Mouse (Mus musculus): Measurements from ENCODE around the gene Slc22a12. TPM values are rescaled to one million over a fixed set of nuclear protein-coding genes. Genes with fewer than 3 reads are reported as not detected.

Gene Slc22a12
- polyA plus RNA-seq, 1 experiment, result 0.62 TPM

DNA sequence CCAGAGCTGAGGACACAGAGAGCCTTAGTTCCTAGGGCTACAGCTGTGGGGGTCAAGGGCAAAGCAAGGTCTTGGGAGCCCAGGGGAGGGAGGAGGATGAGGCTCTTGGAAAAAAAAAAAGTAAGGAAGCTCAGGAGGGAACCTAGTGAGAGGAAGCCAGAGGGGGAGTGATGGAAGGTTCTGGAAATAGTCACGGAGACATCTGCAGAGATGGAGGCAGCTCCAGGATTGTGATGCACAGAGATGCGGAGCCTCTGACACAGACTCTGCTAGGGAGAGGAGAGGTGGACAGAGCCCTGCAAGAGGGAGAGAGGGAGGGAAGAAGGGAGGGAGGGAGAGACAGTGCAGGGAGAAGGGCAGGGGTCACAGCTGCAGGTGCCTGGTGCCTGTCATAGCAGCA lies 32.3 kb downstream of the Slc22a12 start:
- WGBS, result 82% methylated on average over 2 of the region's 2 CpGs
- no peak overlapping the region for H3K4me3 ChIP-seq (replicated peaks; ENCODE audit: extremely low read depth, low read depth, low read length)
- no peak for DNase-seq
- TF ChIP-seq POLR2A (IDR thresholded peaks at IDR 0.05; ENCODE audit: borderline replicate concordance, extremely low read depth, low read depth, low read length) (no peak), CTCF (IDR thresholded peaks at IDR 0.05; ENCODE audit: insufficient read depth, low read length) (no peak)
- H3K4me1 ChIP-seq (ENCODE audit: control insufficient read depth, insufficient read depth, low read length), result no peaks in the 10 kb centered on the region

- WGBS, result 69% methylated on average over 10 of the region's 10 CpGs
- DNase-seq, result no peak
- no peak for TF ChIP-seq POLR2A (IDR thresholded peaks at IDR 0.05; ENCODE audit: borderline replicate concordance, extremely low read depth, low read depth, low read length)
- TF ChIP-seq CTCF (IDR thresholded peaks at IDR 0.05; ENCODE audit: insufficient read depth, low read length), result no peak
- Histone ChIP-seq H3K4me1 (ENCODE audit: control insufficient read depth, insufficient read depth, low read length) (no peaks in the 10 kb centered on the region), H3K4me3 (replicated peaks; ENCODE audit: extremely low read depth, low read depth, low read length) (no peak overlapping the region)
Observed at GRCm38 (mm10) chr19:6509881-6510280, 33.0 kb downstream of the Slc22a12 start.

DNA sequence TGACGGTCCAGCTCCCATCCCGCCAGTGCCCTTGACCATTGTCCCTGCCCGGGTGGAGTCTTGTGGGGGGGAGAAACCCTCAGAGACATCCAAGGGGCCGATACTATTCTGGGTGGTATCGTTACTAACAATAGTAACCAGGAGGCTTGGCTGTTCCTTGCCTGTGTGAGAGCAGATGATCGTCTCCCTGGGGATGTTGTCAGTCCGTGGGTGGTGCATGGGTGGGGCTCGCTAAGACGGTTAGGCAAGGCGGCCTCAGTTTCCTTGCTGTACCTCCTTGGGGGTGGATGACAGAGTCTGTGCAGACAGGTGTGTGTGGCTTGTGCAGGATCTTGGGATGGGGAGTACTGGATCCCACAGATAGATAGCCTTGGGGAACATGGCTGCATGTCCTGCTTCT lies 35.4 kb downstream of the Slc22a12 start:
- TF ChIP-seq CTCF (IDR thresholded peaks at IDR 0.05; ENCODE audit: insufficient read depth, low read length) (no peak), POLR2A (IDR thresholded peaks at IDR 0.05; ENCODE audit: borderline replicate concordance, extremely low read depth, low read depth, low read length) (no peak)
- no peaks in the 10 kb centered on the region for H3K4me1 ChIP-seq (ENCODE audit: control insufficient read depth, insufficient read depth, low read length)
- DNase-seq, result no peak
- WGBS, result 34% methylated on average over 10 of the region's 10 CpGs
- no peak overlapping the region for H3K4me3 ChIP-seq (replicated peaks; ENCODE audit: extremely low read depth, low read depth, low read length)

DNA sequence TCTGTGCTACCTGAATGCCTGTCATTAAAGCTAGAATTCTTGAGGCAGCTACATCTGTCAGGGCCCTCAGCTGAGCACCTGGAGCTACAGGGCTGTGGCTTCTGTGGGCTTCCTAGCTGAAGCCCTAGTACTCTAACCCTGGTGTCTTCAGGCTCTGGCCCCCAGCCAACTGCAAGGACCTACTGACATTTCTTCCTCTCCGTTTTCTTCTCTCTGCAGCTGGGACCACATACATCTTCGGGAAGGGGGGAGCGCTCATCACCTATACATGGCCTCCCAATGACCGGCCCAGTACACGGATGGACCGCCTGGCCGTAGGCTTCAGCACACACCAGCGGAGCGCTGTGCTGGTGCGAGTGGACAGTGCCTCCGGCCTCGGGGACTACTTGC lies 38.2 kb downstream of the Slc22a12 start:
- no peak for DNase-seq
- Histone ChIP-seq H3K4me1 (ENCODE audit: control insufficient read depth, insufficient read depth, low read length) (no peaks in the 10 kb centered on the region), H3K4me3 (replicated peaks; ENCODE audit: extremely low read depth, low read depth, low read length) (no peak overlapping the region)
- WGBS, result 77% methylated on average over 12 of the region's 12 CpGs
- no peak for TF ChIP-seq POLR2A (IDR thresholded peaks at IDR 0.05; ENCODE audit: borderline replicate concordance, extremely low read depth, low read depth, low read length)
- TF ChIP-seq CTCF (IDR thresholded peaks at IDR 0.05; ENCODE audit: insufficient read depth, low read length), result no peak

DNA sequence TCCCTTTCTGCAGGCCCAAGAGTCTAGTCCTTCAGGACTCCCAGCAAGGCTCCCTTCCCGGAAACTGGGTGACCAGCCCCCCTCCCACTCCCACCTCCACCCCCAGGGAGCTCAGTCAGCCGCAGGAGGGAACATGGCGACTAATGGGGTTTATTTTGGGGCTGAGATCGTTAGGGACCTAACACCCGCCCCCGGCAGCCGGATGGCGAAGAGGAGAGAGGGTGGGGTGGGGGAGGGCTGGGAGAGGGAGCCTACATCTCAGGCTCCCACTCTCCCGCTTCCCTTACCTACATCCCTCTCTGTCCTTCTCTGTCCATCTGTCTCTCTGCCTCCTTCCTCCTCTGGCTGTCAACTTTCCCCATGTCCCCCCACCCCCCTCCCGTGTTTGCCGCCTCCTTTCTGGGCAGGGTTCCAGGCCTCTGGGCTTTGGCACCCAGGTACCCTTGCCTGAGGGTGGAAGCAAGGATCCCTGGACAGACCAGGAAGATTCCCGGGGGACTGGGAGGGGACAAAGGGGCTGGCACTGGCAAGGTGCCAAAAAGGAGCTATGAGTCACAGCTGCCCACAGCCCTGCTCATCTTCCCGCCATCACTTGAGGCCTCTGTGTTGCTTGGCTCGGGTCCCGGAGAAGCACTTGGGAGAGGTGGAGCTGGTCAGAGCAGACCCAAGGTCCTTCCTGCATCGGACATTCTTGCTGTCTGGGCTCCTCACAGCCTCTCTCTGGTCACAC lies 38.7 kb downstream of the Slc22a12 start:
- H3K4me3 ChIP-seq (replicated peaks; ENCODE audit: extremely low read depth, low read depth, low read length), result no peak overlapping the region
- TF ChIP-seq POLR2A (IDR thresholded peaks at IDR 0.05; ENCODE audit: borderline replicate concordance, extremely low read depth, low read depth, low read length), result no peak
- DNase-seq, result no peak
- H3K4me1 ChIP-seq (ENCODE audit: control insufficient read depth, insufficient read depth, low read length), result no peaks in the 10 kb centered on the region
- 18% methylated on average over 16 of the region's 16 CpGs for WGBS

DNA sequence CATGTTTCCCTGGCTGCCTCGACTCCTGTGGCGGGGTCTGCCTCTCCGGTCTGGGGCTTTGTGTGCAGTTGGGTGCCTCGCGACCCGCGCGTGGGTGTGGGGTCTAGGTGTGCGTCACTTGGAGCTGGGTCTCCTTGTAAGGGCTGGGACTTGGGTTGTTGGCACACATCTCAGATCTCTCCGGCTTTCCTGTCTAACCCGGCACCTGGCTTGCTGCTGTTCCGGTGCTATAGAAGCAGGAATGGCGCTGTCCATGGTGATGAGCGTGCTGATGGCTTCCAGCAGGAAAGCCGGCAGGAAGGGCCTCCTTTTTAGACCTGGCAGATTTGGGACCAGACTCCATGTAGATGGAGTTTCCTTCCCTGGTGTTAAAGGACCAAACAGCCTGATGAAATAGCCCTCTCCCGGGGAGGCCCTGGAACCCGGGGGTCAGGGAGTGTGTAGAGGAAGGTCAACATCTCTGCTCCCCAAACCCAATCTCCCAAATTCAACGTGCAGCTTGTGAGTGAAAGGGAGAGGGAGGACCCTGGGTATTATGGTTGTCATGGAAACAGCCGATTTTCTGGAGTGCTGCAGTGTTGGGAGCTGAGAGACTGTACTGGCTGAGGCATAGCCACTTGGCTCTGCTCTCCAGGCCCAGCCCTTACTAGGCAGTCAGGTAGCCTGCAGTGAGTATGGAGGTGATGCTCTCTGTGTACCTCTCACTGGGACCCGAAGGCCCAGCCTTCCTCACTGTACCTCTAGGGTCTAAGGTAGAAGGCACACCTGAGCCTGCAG lies 40.1 kb downstream of the Slc22a12 start:
- H3K4me1 ChIP-seq (ENCODE audit: control insufficient read depth, insufficient read depth, low read length), result no peaks in the 10 kb centered on the region
- TF ChIP-seq POLR2A (IDR thresholded peaks at IDR 0.05; ENCODE audit: borderline replicate concordance, extremely low read depth, low read depth, low read length) (no peak), CTCF (IDR thresholded peaks at IDR 0.05; ENCODE audit: insufficient read depth, low read length) (no peak)
- DNase-seq, result peak; percentile 36
- WGBS, result 5% methylated on average over 20 of the region's 20 CpGs
- H3K4me3 ChIP-seq (replicated peaks; ENCODE audit: extremely low read depth, low read depth, low read length), result no peak overlapping the region

GRCm38 (mm10) chr19:6502035-6502541 lies 40.7 kb downstream of the Slc22a12 start:
- no peak for TF ChIP-seq CTCF (IDR thresholded peaks at IDR 0.05; ENCODE audit: insufficient read depth, low read length)
- Histone ChIP-seq H3K4me3 (replicated peaks; ENCODE audit: extremely low read depth, low read depth, low read length) (no peak overlapping the region), H3K4me1 (ENCODE audit: control insufficient read depth, insufficient read depth, low read length) (no peaks in the 10 kb centered on the region)
- WGBS, result 2% methylated on average over 25 of the region's 25 CpGs
- DNase-seq, result no peak

GRCm38 (mm10) chr19:6500636-6501025 lies 42.2 kb downstream of the Slc22a12 start:
- H3K4me3 ChIP-seq (replicated peaks; ENCODE audit: extremely low read depth, low read depth, low read length), result no peak overlapping the region
- H3K4me1 ChIP-seq (ENCODE audit: control insufficient read depth, insufficient read depth, low read length), result no peaks in the 10 kb centered on the region
- 33% methylated on average over 2 of the region's 2 CpGs for WGBS
- no peak for DNase-seq
- TF ChIP-seq POLR2A (IDR thresholded peaks at IDR 0.05; ENCODE audit: borderline replicate concordance, extremely low read depth, low read depth, low read length), result no peak
- no peak for TF ChIP-seq CTCF (IDR thresholded peaks at IDR 0.05; ENCODE audit: insufficient read depth, low read length)

- no peak for TF ChIP-seq POLR2A (IDR thresholded peaks at IDR 0.05; ENCODE audit: borderline replicate concordance, extremely low read depth, low read depth, low read length)
- no peak for TF ChIP-seq CTCF (IDR thresholded peaks at IDR 0.05; ENCODE audit: insufficient read depth, low read length)
- 54% methylated on average over 6 of the region's 6 CpGs for WGBS
- H3K4me3 ChIP-seq (replicated peaks; ENCODE audit: extremely low read depth, low read depth, low read length), result no peak overlapping the region
- no peaks in the 10 kb centered on the region for H3K4me1 ChIP-seq (ENCODE audit: control insufficient read depth, insufficient read depth, low read length)
- no peak for DNase-seq
Observed at GRCm38 (mm10) chr19:6499860-6500635, 42.8 kb downstream of the Slc22a12 start.

Data from lung, adult 2 months (tissue).